Mouse (Mus musculus): ENCODE data around the gene Gbp3. TPM values are rescaled to one million over a fixed set of nuclear protein-coding genes. Genes with fewer than 3 reads are reported as not detected.
"Not testable (repeated sequence)": the region's sequence is repeated elsewhere in the genome, so short reads cannot be mapped to it uniquely, and the experiment has no call there.

Gbp3 gene
- polyA plus RNA-seq (2015; fragmentation: Nextera tagmentation; extraction: Ambion mirVana): 1.5 and 1.9 TPM in 2 replicates

GRCm38 (mm10) chr3:142559632-142560228 is at the start of gene Gbp3:
TSS of gene Gbp3 (plus strand) at chr3:142560026.
- Histone ChIP-seq H3K27me3 (ENCODE audit: control insufficient read depth, insufficient read depth, low read depth, low read length) (no peaks in the 10 kb centered on the region), H3K27ac (ENCODE audit: low read length) (no peak within 1 kb of the TSS), H3K36me3 (ENCODE audit: control insufficient read depth, insufficient read depth, low read length) (no peaks in the 10 kb centered on the region), H3K9me3 (replicated peaks; ENCODE audit: control insufficient read depth, low read length, poor library complexity, severe bottlenecking) (no peaks in the 10 kb centered on the region), H3K4me1 (ENCODE audit: control insufficient read depth, insufficient read depth, low read length) (no peaks in the 10 kb centered on the region), H3K4me2 (ENCODE audit: low read length) (peak within 1 kb of the TSS; percentile 29), H3K9ac (ENCODE audit: low read depth, low read length) (no peak within 1 kb of the TSS), H3K4me3 (ENCODE audit: low read depth, low read length) (peak within 1 kb of the TSS; percentile 11; the same call in 1 of the 2 replicates)
- no peak for ATAC-seq
- 36% methylated on average over 3 of the region's 3 CpGs for WGBS

- H3K9ac ChIP-seq (ENCODE audit: low read depth, low read length): no peak overlapping the region
- no peaks in the 10 kb centered on the region for H3K36me3 ChIP-seq (ENCODE audit: control insufficient read depth, insufficient read depth, low read length)
- H3K27ac ChIP-seq (ENCODE audit: low read length): no peak overlapping the region
- no peak overlapping the region for H3K4me2 ChIP-seq (ENCODE audit: low read length)
- no peak for ATAC-seq
- H3K4me1 ChIP-seq (ENCODE audit: control insufficient read depth, insufficient read depth, low read length): no peaks in the 10 kb centered on the region
- no peaks in the 10 kb centered on the region for H3K9me3 ChIP-seq (replicated peaks; ENCODE audit: control insufficient read depth, low read length, poor library complexity, severe bottlenecking)
- H3K27me3 ChIP-seq (ENCODE audit: control insufficient read depth, insufficient read depth, low read depth, low read length): no peaks in the 10 kb centered on the region
- WGBS: 38% methylated on average over 3 of the region's 3 CpGs
- H3K4me3 ChIP-seq (ENCODE audit: low read depth, low read length): no peak overlapping the region
Measured at GRCm38 (mm10) chr3:142528116-142528515, 31.7 kb upstream of the Gbp3 start.

- ATAC-seq: peak; percentile 33; the same call in 1 of the 2 replicates
- Histone ChIP-seq H3K4me2 (ENCODE audit: low read length) (peak overlapping the region; percentile 100), H3K27me3 (ENCODE audit: control insufficient read depth, insufficient read depth, low read depth, low read length) (no peaks in the 10 kb centered on the region), H3K9me3 (replicated peaks; ENCODE audit: control insufficient read depth, low read length, poor library complexity, severe bottlenecking) (no peaks in the 10 kb centered on the region), H3K36me3 (ENCODE audit: control insufficient read depth, insufficient read depth, low read length) (no peaks in the 10 kb centered on the region), H3K4me3 (ENCODE audit: low read depth, low read length) (peak overlapping the region; percentile 61; the same call in 1 of the 2 replicates), H3K9ac (ENCODE audit: low read depth, low read length) (0 out of 2 replicates have a peak overlapping the region, but pooled peaks have one; percentile 71), H3K4me1 (ENCODE audit: control insufficient read depth, insufficient read depth, low read length) (no peaks in the 10 kb centered on the region), H3K27ac (ENCODE audit: low read length) (no peak overlapping the region)
- 66% methylated on average over 2 of the region's 2 CpGs for WGBS
Measured at GRCm38 (mm10) chr3:142529597-142529996, 30.2 kb upstream of the Gbp3 start.

GRCm38 (mm10) chr3:142530087-142530953 is 29.5 kb upstream of the Gbp3 start, which contains the start of gene Gbp7:
TSS of gene Gbp7 (plus strand) at chr3:142530342.
- no peaks in the 10 kb centered on the region for H3K36me3 ChIP-seq (ENCODE audit: control insufficient read depth, insufficient read depth, low read length)
- no peaks in the 10 kb centered on the region for H3K9me3 ChIP-seq (replicated peaks; ENCODE audit: control insufficient read depth, low read length, poor library complexity, severe bottlenecking)
- no peaks in the 10 kb centered on the region for H3K4me1 ChIP-seq (ENCODE audit: control insufficient read depth, insufficient read depth, low read length)
- WGBS: 1% methylated on average over 30 of the region's 30 CpGs
- H3K9ac ChIP-seq (ENCODE audit: low read depth, low read length): peak within 1 kb of the TSS; percentile 71
- H3K27me3 ChIP-seq (ENCODE audit: control insufficient read depth, insufficient read depth, low read depth, low read length): no peaks in the 10 kb centered on the region
- peak within 1 kb of the TSS; percentile 61 for H3K4me3 ChIP-seq (ENCODE audit: low read depth, low read length)
- ATAC-seq: peak; percentile 88
- H3K27ac ChIP-seq (ENCODE audit: low read length): no peak within 1 kb of the TSS; the same call in 1 of the 2 replicates
- peak within 1 kb of the TSS; percentile 100 for H3K4me2 ChIP-seq (ENCODE audit: low read length)

- H3K4me2 ChIP-seq (ENCODE audit: low read length): no peak overlapping the region
- no peaks in the 10 kb centered on the region for H3K9me3 ChIP-seq (replicated peaks; ENCODE audit: control insufficient read depth, low read length, poor library complexity, severe bottlenecking)
- no peak for ATAC-seq
- 86% methylated on average over 3 of the region's 3 CpGs for WGBS
- no peaks in the 10 kb centered on the region for H3K36me3 ChIP-seq (ENCODE audit: control insufficient read depth, insufficient read depth, low read length)
- H3K27me3 ChIP-seq (ENCODE audit: control insufficient read depth, insufficient read depth, low read depth, low read length): no peaks in the 10 kb centered on the region
- H3K9ac ChIP-seq (ENCODE audit: low read depth, low read length): no peak overlapping the region
- no peak overlapping the region for H3K27ac ChIP-seq (ENCODE audit: low read length)
- H3K4me3 ChIP-seq (ENCODE audit: low read depth, low read length): no peak overlapping the region
- H3K4me1 ChIP-seq (ENCODE audit: control insufficient read depth, insufficient read depth, low read length): no peaks in the 10 kb centered on the region
Measured at GRCm38 (mm10) chr3:142531595-142531994, 28.2 kb upstream of the Gbp3 start.

- Histone ChIP-seq H3K4me2 (ENCODE audit: low read length) (no peak overlapping the region), H3K36me3 (ENCODE audit: control insufficient read depth, insufficient read depth, low read length) (no peaks in the 10 kb centered on the region), H3K9ac (ENCODE audit: low read depth, low read length) (no peak overlapping the region), H3K4me1 (ENCODE audit: control insufficient read depth, insufficient read depth, low read length) (no peaks in the 10 kb centered on the region), H3K9me3 (replicated peaks; ENCODE audit: control insufficient read depth, low read length, poor library complexity, severe bottlenecking) (no peaks in the 10 kb centered on the region), H3K4me3 (ENCODE audit: low read depth, low read length) (no peak overlapping the region), H3K27ac (ENCODE audit: low read length) (no peak overlapping the region), H3K27me3 (ENCODE audit: control insufficient read depth, insufficient read depth, low read depth, low read length) (no peaks in the 10 kb centered on the region)
- ATAC-seq: no peak
- 90% methylated on average over 3 of the region's 3 CpGs for WGBS
Measured at GRCm38 (mm10) chr3:142533185-142533584, 26.6 kb upstream of the Gbp3 start.

- Histone ChIP-seq H3K4me2 (ENCODE audit: low read length) (no peak overlapping the region), H3K27ac (ENCODE audit: low read length) (no peak overlapping the region), H3K9ac (ENCODE audit: low read depth, low read length) (no peak overlapping the region), H3K9me3 (replicated peaks; ENCODE audit: control insufficient read depth, low read length, poor library complexity, severe bottlenecking) (no peaks in the 10 kb centered on the region), H3K27me3 (ENCODE audit: control insufficient read depth, insufficient read depth, low read depth, low read length) (no peaks in the 10 kb centered on the region), H3K4me1 (ENCODE audit: control insufficient read depth, insufficient read depth, low read length) (no peaks in the 10 kb centered on the region), H3K4me3 (ENCODE audit: low read depth, low read length) (no peak overlapping the region), H3K36me3 (ENCODE audit: control insufficient read depth, insufficient read depth, low read length) (no peaks in the 10 kb centered on the region)
- WGBS: 66% methylated on average over 1 of the region's 1 CpGs
- ATAC-seq: no peak
Measured at GRCm38 (mm10) chr3:142535667-142536066, 24.2 kb upstream of the Gbp3 start.

GRCm38 (mm10) chr3:142541391-142541790 is 18.4 kb upstream of the Gbp3 start:
- Histone ChIP-seq H3K9me3 (replicated peaks; ENCODE audit: control insufficient read depth, low read length, poor library complexity, severe bottlenecking) (no peaks in the 10 kb centered on the region), H3K4me2 (ENCODE audit: low read length) (no peak overlapping the region), H3K27me3 (ENCODE audit: control insufficient read depth, insufficient read depth, low read depth, low read length) (no peaks in the 10 kb centered on the region), H3K4me1 (ENCODE audit: control insufficient read depth, insufficient read depth, low read length) (no peaks in the 10 kb centered on the region), H3K9ac (ENCODE audit: low read depth, low read length) (no peak overlapping the region), H3K36me3 (ENCODE audit: control insufficient read depth, insufficient read depth, low read length) (no peaks in the 10 kb centered on the region), H3K27ac (ENCODE audit: low read length) (no peak overlapping the region), H3K4me3 (ENCODE audit: low read depth, low read length) (no peak overlapping the region)
- no peak for ATAC-seq
- WGBS: 81% methylated on average over 6 of the region's 6 CpGs

- not testable (repeated sequence) for H3K4me2 ChIP-seq (ENCODE audit: low read length); H3K4me3 ChIP-seq (ENCODE audit: low read depth, low read length); H3K36me3 ChIP-seq (ENCODE audit: control insufficient read depth, insufficient read depth, low read length); H3K9me3 ChIP-seq (replicated peaks; ENCODE audit: control insufficient read depth, low read length, poor library complexity, severe bottlenecking); H3K9ac ChIP-seq (ENCODE audit: low read depth, low read length); ATAC-seq; H3K27ac ChIP-seq (ENCODE audit: low read length); H3K4me1 ChIP-seq (ENCODE audit: control insufficient read depth, insufficient read depth, low read length); H3K27me3 ChIP-seq (ENCODE audit: control insufficient read depth, insufficient read depth, low read depth, low read length)
- WGBS: 67% methylated on average over 12 of the region's 12 CpGs
Measured at GRCm38 (mm10) chr3:142542776-142543175, 17.1 kb upstream of the Gbp3 start.
